Comparison of ENCODE assay signal across 11 mouse cellular contexts in genomic region chr10:117860958-117861357, GRCm38 (mm10). TPM values are rescaled to one million over a fixed set of nuclear protein-coding genes. Genes with fewer than 3 reads are reported as not detected.
A peak's percentile ranks its signal among the peaks of the same experiment; 100 is the strongest.
DNase-seq lines count a peak whose midpoint lies in the region; ATAC-seq lines count a peak whose summit lies in the region.
"Had no signal": no experiment of that assay in that cellular context is flagged by ENCODE, and none has a peak within 500 bp of the region (broad histone marks: within the 10 kb centered on the region; RNA-seq: fewer than 3 reads in every experiment).

No protein-coding gene starts in this region.

- no peak overlapping the region for H3K27ac ChIP-seq in neural tube, embryonic 15.5 days (replicated peaks)
- no peak overlapping the region for H3K27ac ChIP-seq in hindbrain, embryonic 16.5 days (ENCODE audit: low read depth, low read length)
- H3K27ac ChIP-seq: neural tube, embryonic 13.5 days had no signal

- ATAC-seq in granulocyte monocyte progenitor cell, adult 5-6 weeks (replicated peaks; ENCODE audit: poor library complexity, severe bottlenecking) = peak; percentile 93
- no peak for ATAC-seq in neural tube, embryonic 15.5 days (ENCODE audit: low FRiP score)
- no peak for ATAC-seq in hindbrain, embryonic 16.5 days

- no peaks in the 10 kb centered on the region for H3K27me3 ChIP-seq in splenic B cell, adult 2 months (ENCODE audit: control insufficient read depth, insufficient read depth, low read length, poor library complexity, severe bottlenecking)
- no peaks in the 10 kb centered on the region for H3K27me3 ChIP-seq in neural tube, embryonic 15.5 days (replicated peaks)
- no peaks in the 10 kb centered on the region for H3K27me3 ChIP-seq in hindbrain, embryonic 16.5 days (replicated peaks; ENCODE audit: control insufficient read depth, insufficient read depth, low read length)
- H3K27me3 ChIP-seq: CH12.LX; neural tube, embryonic 13.5 days had no signal

- 85% methylated on average over 16 of the region's 16 CpGs for WGBS in neural tube, embryonic 15.5 days
- WGBS in hindbrain, embryonic 16.5 days = 83% methylated on average over 16 of the region's 16 CpGs

- no peak overlapping the region for H3K4me3 ChIP-seq in neural tube, embryonic 15.5 days (replicated peaks)
- H3K4me3 ChIP-seq in hindbrain, embryonic 16.5 days (ENCODE audit: low read length) = no peak overlapping the region
- H3K4me3 ChIP-seq: neural tube, embryonic 13.5 days had no signal

- no peak overlapping the region for H3K4me2 ChIP-seq in neural tube, embryonic 15.5 days
- H3K4me2 ChIP-seq in hindbrain, embryonic 16.5 days (ENCODE audit: low read length) = no peak overlapping the region
- H3K4me2 ChIP-seq: neural tube, embryonic 13.5 days had no signal

- H3K4me1 ChIP-seq in neural tube, embryonic 15.5 days = no peaks in the 10 kb centered on the region
- H3K4me1 ChIP-seq in hindbrain, embryonic 16.5 days (ENCODE audit: control insufficient read depth, insufficient read depth, low read depth, low read length) = no peaks in the 10 kb centered on the region
- H3K4me1 ChIP-seq: neural tube, embryonic 13.5 days had no signal

- no peak overlapping the region for H3K9ac ChIP-seq in neural tube, embryonic 15.5 days (replicated peaks)
- H3K9ac ChIP-seq in hindbrain, embryonic 16.5 days (ENCODE audit: low read depth, low read length) = no peak overlapping the region
- H3K9ac ChIP-seq: neural tube, embryonic 13.5 days had no signal

- no peaks in the 10 kb centered on the region for H3K9me3 ChIP-seq in neural tube, embryonic 15.5 days (replicated peaks)
- no peaks in the 10 kb centered on the region for H3K9me3 ChIP-seq in hindbrain, embryonic 16.5 days (ENCODE audit: control insufficient read depth, low read length)
- H3K9me3 ChIP-seq: neural tube, embryonic 13.5 days had no signal

- H3K36me3 ChIP-seq in splenic B cell, adult 2 months (ENCODE audit: control insufficient read depth, insufficient read depth, low read length, poor library complexity, severe bottlenecking) = no peaks in the 10 kb centered on the region
- H3K36me3 ChIP-seq in neural tube, embryonic 15.5 days = no peaks in the 10 kb centered on the region
- H3K36me3 ChIP-seq in hindbrain, embryonic 16.5 days (ENCODE audit: control insufficient read depth, insufficient read depth, low read length) = no peaks in the 10 kb centered on the region
- H3K36me3 ChIP-seq: neural tube, embryonic 13.5 days had no signal

- peak; percentile 28 to 73 for DNase-seq in heart, adult 18-20 months
- DNase-seq in heart, postnatal 4 days = no peak
- DNase-seq in lung, postnatal 14 days = peak; percentile 42
- DNase-seq in splenic B cell, adult 2 months (ENCODE audit: low read depth, low spot score) = peak; percentile 91
- no peak for DNase-seq in kidney, postnatal 25 days
- DNase-seq: gastrocnemius, postnatal 10 days had no signal

RNA-seq across cellular contexts. Expression of gene Rap1b, which starts 15.1 kb away (rescaled TPM):
- 10 to 100 TPM; 48.1 to 52.0 TPM for total RNA-seq in heart, adult 18-20 months (2021)
- total RNA-seq in heart, postnatal 4 days (2021) = 100 to 1,000 TPM; 101 to 103 TPM
- 124 and 127 TPM in 2 replicates for total RNA-seq in granulocyte monocyte progenitor cell, adult 5-6 weeks (2014; fragmentation: Nextera tagmentation)
- 92.3 and 107 TPM in 2 replicates for total RNA-seq in granulocyte monocyte progenitor cell, adult 5-6 weeks (2017)
- 165 and 174 TPM in 2 replicates for polyA plus RNA-seq in neural tube, embryonic 15.5 days (2015; fragmentation: Nextera tagmentation; extraction: Ambion mirVana)
- polyA plus RNA-seq in hindbrain, embryonic 16.5 days (2015; fragmentation: Nextera tagmentation; extraction: Ambion mirVana) = 161 and 169 TPM in 2 replicates

Comparison
In these comparisons a context has a peak if more than half of its experiments do, and no peak if none do; other contexts are left out.
1. DNase-seq: peak in heart, adult 18-20 months (2 of 2), lung, postnatal 14 days (single experiment) and splenic B cell, adult 2 months (single experiment); none in heart, postnatal 4 days (single experiment) and kidney, postnatal 25 days (0 of 2).